Mouse (Mus musculus) MEL (cell line): ENCODE measurements around the gene Nacc2. TPM values are rescaled to one million over a fixed set of nuclear protein-coding genes. Genes with fewer than 3 reads are reported as not detected.
A peak's percentile ranks its signal among the peaks of the same experiment; 100 is the strongest.

ENCODE experiments used
- DNase-seq: peaks from one replicate; pipeline ENCODE4 v3.0.0; 2011; ENCODE audit warnings: low read depth, low spot score
- H3K27ac ChIP-seq: 2 replicates; pipeline ENCODE4 v1.5.1; 2012; ENCODE audit warnings: low read depth, mild to moderate bottlenecking, control low read depth, low read length, moderate library complexity; ENCODE audit not compliant: control insufficient read depth
- H3K27me3 ChIP-seq, 2 experiments: fragments of 150-350 bp in 1 of 2; sonication (generic) in 1 of 2; 2 replicates each; pipeline ENCODE4 v1.6.1; 2012; ENCODE audit warnings: low read length in 2 of 2, mild to moderate bottlenecking in 2 of 2, improper control_type of control experiment in 1 of 2, moderate library complexity in 1 of 2; ENCODE audit not compliant: insufficient read depth in 2 of 2, control insufficient read depth in 1 of 2
- H3K36me3 ChIP-seq, 2 experiments: 2 replicates each; pipeline ENCODE4 v1.6.1; 2012 to 2014; ENCODE audit warnings: low read length in 2 of 2, improper control_type of control experiment in 1 of 2, inconsistent platforms in 1 of 2, mild to moderate bottlenecking in 1 of 2; ENCODE audit not compliant: insufficient read depth in 2 of 2, control insufficient read depth in 1 of 2
- H3K4me1 ChIP-seq, 2 experiments: fragments of 150-350 bp in 1 of 2; sonication (generic) in 1 of 2; 2 replicates each; pipeline ENCODE4 v1.6.1; 2012; ENCODE audit warnings: low read length in 2 of 2, improper control_type of control experiment in 1 of 2, mild to moderate bottlenecking in 1 of 2; ENCODE audit not compliant: insufficient read depth in 2 of 2, control insufficient read depth in 1 of 2
- H3K4me3 ChIP-seq, 2 experiments: fragments of 150-350 bp in 1 of 2; sonication (generic) in 1 of 2; 2 replicates each; pipeline ENCODE4 v1.5.1; 2012; ENCODE audit warnings: low read depth in 2 of 2, low read length in 2 of 2, mild to moderate bottlenecking in 2 of 2, moderate library complexity in 2 of 2, control low read depth in 1 of 2, improper control_type of control experiment in 1 of 2; ENCODE audit not compliant: control insufficient read depth in 1 of 2, insufficient read depth in 1 of 2
- H3K79me2 ChIP-seq: 2 replicates; pipeline ENCODE4 v1.6.1; 2012; ENCODE audit warnings: mild to moderate bottlenecking, low read length, moderate library complexity; ENCODE audit not compliant: control insufficient read depth, poor library complexity, insufficient read depth
- H3K9ac ChIP-seq: 2 replicates; pipeline ENCODE4 v1.6.1; 2012; ENCODE audit warnings: low read depth, mild to moderate bottlenecking, control low read depth, low read length, moderate library complexity; ENCODE audit not compliant: control insufficient read depth, poor library complexity, severe bottlenecking
- H3K9me3 ChIP-seq: fragments of 150-350 bp; sonication (generic); replicated peaks from 2 replicates; pipeline ENCODE4 v1.6.1; 2012; ENCODE audit warnings: mild to moderate bottlenecking, low read length, improper control_type of control experiment, moderate library complexity; ENCODE audit not compliant: insufficient read depth
- BHLHE40 ChIP-seq: IDR thresholded peaks from 2 replicates; pipeline ENCODE4 v1.6.1; 2012; ENCODE audit warnings: low read depth, mild to moderate bottlenecking, inconsistent platforms, low read length, improper control_type of control experiment, borderline replicate concordance
- E2F4 ChIP-seq: IDR thresholded peaks from 2 replicates; pipeline ENCODE4 v1.6.1; 2011; ENCODE audit warnings: low read depth, low read length, improper control_type of control experiment, borderline replicate concordance
- ELF1 ChIP-seq: IDR thresholded peaks from 2 replicates; pipeline ENCODE4 v1.6.1; 2014; ENCODE audit warnings: low read depth, mild to moderate bottlenecking, inconsistent platforms, low read length, improper control_type of control experiment, moderate library complexity
- EP300 ChIP-seq, 2 experiments: IDR thresholded peaks; 2 replicates each; pipeline ENCODE4 v1.6.1; 2011; ENCODE audit warnings: improper control_type of control experiment in 2 of 2, low read length in 2 of 2, low read depth in 1 of 2, mild to moderate bottlenecking in 1 of 2
- GABPA ChIP-seq: IDR thresholded peaks from 2 replicates; pipeline ENCODE4 v1.6.1; 2012; ENCODE audit warnings: low read depth, mild to moderate bottlenecking, inconsistent platforms, low read length, improper control_type of control experiment, moderate library complexity
- MAZ ChIP-seq: IDR thresholded peaks from 2 replicates; pipeline ENCODE4 v1.6.1; 2012; ENCODE audit warnings: low read depth, mild to moderate bottlenecking, inconsistent platforms, low read length, improper control_type of control experiment
- MXI1 ChIP-seq: IDR thresholded peaks from 2 replicates; pipeline ENCODE4 v1.6.1; 2011; ENCODE audit warnings: mild to moderate bottlenecking, low read depth, low read length, improper control_type of control experiment
- MYB ChIP-seq: IDR thresholded peaks from 2 replicates; pipeline ENCODE4 v1.6.1; 2011; ENCODE audit warnings: mild to moderate bottlenecking, low read depth, low read length, improper control_type of control experiment
- NELFE ChIP-seq: IDR thresholded peaks from 2 replicates; pipeline ENCODE4 v1.6.1; 2011; ENCODE audit warnings: low read depth, low read length, improper control_type of control experiment
- TAL1 ChIP-seq: IDR thresholded peaks from 2 replicates; pipeline ENCODE4 v1.6.1; 2012; ENCODE audit warnings: mild to moderate bottlenecking, inconsistent platforms, low read length, moderate library complexity, mixed read lengths
- TBP ChIP-seq: IDR thresholded peaks from 2 replicates; pipeline ENCODE4 v1.8.0; 2011; ENCODE audit warnings: low read depth, low read length, improper control_type of control experiment
- USF1 ChIP-seq: IDR thresholded peaks from 2 replicates; pipeline ENCODE4 v1.6.1; 2014; ENCODE audit warnings: low read depth, mild to moderate bottlenecking, inconsistent platforms, low read length, improper control_type of control experiment, moderate library complexity
- polyA plus RNA-seq, 2 experiments: library from polyadenylated mRNA; stranded (reverse) in 1 of 2; unstranded in 1 of 2; fragments of >175 nt in 1 of 2; fragments of >200 nt in 1 of 2; gene quantifications; 2 replicates each; pipeline versions ENCODE4 v1.2.1 to v1.2.4; 2012; ENCODE audit warnings: low replicate concordance in 2 of 2, low read depth in 1 of 2; ENCODE audit not compliant: insufficient read length in 2 of 2, insufficient read depth in 1 of 2, missing spikeins in 1 of 2
- total RNA-seq: library from RNA; depleted of rRNA; stranded (reverse); fragments of 300-350 nt; gene quantifications from 2 replicates; pipeline ENCODE4 v1.2.3, GENCODE M21; 2012

Gene Nacc2
- total and polyA plus RNA-seq, 3 experiments: 0.19 to 1.7 TPM; not detected in 1

DNA sequence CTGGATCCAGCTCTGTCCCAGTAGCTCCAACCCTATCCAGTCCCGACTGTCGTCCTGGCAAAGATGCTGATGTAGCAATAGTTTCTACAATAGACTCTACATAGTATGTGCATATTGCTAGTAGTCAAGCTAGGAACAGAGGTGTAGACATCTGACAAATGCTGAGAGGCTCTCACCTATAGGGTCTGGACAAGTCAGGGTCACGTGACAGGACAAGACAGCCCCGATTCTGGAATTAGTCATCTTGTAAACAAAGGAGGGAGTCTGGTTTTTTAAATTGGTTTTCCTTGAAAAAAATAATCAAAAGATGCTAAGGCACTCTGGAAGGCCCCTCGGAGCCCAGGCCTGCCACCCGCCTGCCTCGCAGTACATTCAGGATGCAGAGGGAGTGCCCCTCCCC, 66.0 kb downstream of the Nacc2 start:
- no peaks in the 10 kb centered on the region for H3K36me3 ChIP-seq
- H3K79me2 ChIP-seq: no peaks in the 10 kb centered on the region

DNA sequence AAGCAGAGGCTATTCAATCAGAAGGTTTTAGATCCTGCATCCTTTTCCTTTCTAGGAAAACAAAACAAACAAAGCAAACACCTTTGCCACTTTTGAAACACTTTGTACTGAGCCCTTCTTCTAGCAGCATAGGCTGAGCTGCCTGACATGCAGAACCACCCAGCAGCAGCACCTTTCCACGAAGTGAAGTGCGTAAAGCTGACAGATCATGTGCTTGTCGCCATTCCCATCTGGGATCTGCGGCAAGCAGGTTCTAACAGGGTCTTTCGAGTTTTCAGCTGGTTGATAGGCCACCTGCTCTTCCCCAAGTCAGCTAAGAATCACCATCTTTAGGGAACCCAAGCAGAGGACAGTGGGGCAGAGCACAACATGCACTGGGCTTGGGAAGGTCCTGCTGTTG, 66.8 kb downstream of the Nacc2 start:
- Histone ChIP-seq H3K27ac (no peak overlapping the region), H3K9ac (no peak overlapping the region), H3K4me1 (no peaks in the 10 kb centered on the region), H3K27me3 (peaks cover 0 to 2% of the 10 kb centered on the region in 2 experiments; a peak in 2 of 4 replicates), H3K79me2 (no peaks in the 10 kb centered on the region), H3K4me3 (no peak overlapping the region)
- no peak for DNase-seq
- TF ChIP-seq MYB: no peak
- TF ChIP-seq BHLHE40: no peak
- TF ChIP-seq TBP: no peak
- no peak for TF ChIP-seq NELFE
- TF ChIP-seq E2F4: no peak
- TF ChIP-seq, all 39 proteins: peak for 0
- Histone ChIP-seq H3K9me3 (no peaks in the 10 kb centered on the region), H3K36me3 (no peaks in the 10 kb centered on the region)

More for the DNA sequence above, 66.0 kb downstream of the Nacc2 start:
- Histone ChIP-seq H3K27me3 (peaks cover 0 to 2% of the 10 kb centered on the region in 2 experiments; a peak in 2 of 4 replicates), H3K9me3 (no peaks in the 10 kb centered on the region)
- TF ChIP-seq EP300 (IDR thresholded peaks at IDR 0.05; ENCODE audit: low read depth in 1 of 2, low read length in 2 of 2) (no peak), USF1 (peak; percentile 55; the same call in 1 of the 2 replicates), MXI1 (no peak)
- TF ChIP-seq, all 39 proteins: peak for 1
- H3K9ac ChIP-seq: no peak overlapping the region
- H3K4me1 ChIP-seq: no peaks in the 10 kb centered on the region
- no peak for DNase-seq
- H3K27ac ChIP-seq: no peak overlapping the region
- no peak overlapping the region for H3K4me3 ChIP-seq

DNA sequence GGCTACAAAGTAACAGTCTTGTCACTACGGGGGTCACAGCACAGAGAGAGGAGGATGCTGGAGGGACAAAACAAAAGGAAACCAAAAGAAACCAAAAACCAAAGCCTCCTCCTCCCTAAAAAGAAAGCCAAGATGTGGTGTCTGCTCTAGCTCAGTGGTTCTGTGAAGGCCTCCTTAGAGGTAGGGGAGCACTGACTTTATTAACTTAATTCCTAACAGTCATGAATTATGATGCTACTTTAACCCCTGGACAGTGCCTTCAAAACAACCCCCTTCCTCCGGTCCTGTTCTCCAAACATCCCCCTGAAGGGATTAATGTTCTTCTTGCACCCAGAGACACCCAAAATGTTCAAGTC, 67.3 kb downstream of the Nacc2 start:
- TF ChIP-seq TAL1: no peak
- TF ChIP-seq ELF1: no peak
- no peak for TF ChIP-seq USF1
- TF ChIP-seq GABPA: no peak
- no peak for TF ChIP-seq MAZ

More for the DNA sequence above, 67.3 kb downstream of the Nacc2 start:
- Histone ChIP-seq H3K79me2 (no peaks in the 10 kb centered on the region), H3K4me1 (no peaks in the 10 kb centered on the region), H3K27me3 (peaks cover 0 to 2% of the 10 kb centered on the region in 2 experiments; a peak in 2 of 4 replicates), H3K36me3 (no peaks in the 10 kb centered on the region), H3K27ac (no peak overlapping the region), H3K9me3 (no peaks in the 10 kb centered on the region), H3K9ac (no peak overlapping the region), H3K4me3 (no peak overlapping the region)
- DNase-seq: no peak
